Mouse (Mus musculus): ENCODE results near the gene Nkapd1.
A peak's percentile ranks its signal among the peaks of the same experiment; 100 is the strongest.
"Not testable (repeated sequence)": the region's sequence is repeated elsewhere in the genome, so short reads cannot be mapped to it uniquely, and the experiment has no call there.

Gene Nkapd1

GRCm38 (mm10) chr9:50616766-50617603 is at the start of gene Nkapd1, which contains the start of gene Pih1d2:
Gene Nkapd1 (minus strand): TSS chr9:50617464.
Gene Pih1d2 (plus strand): TSS chr9:50617321.
- DNase-seq, result peak; percentile 91 to 94

GRCm38 (mm10) chr9:50666442-50666841 is 49.2 kb upstream of the Nkapd1 start:
- no peak for DNase-seq

GRCm38 (mm10) chr9:50664826-50665225 is 47.6 kb upstream of the Nkapd1 start:
- no peak for DNase-seq

DNA sequence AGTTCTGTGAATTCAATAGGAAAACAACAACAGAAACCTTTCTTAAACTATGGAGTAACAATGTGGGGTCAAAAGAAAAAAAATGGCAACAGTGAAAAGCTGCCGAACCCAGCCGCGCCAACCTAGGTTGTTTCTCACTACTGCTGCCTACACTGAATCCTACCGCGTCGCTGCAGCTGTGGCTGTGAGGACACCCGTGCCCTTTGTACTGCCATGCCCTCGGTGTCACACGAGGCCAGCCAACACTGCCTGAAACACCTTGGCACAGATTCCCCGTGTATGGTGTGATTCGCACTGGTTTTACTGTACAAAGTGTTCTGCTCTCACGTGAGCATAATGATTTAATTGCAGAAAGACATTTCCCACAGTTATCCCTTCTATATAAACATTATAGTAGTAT is 43.2 kb upstream of the Nkapd1 start:
- DNase-seq, result peak; percentile 18 to 28

DNA sequence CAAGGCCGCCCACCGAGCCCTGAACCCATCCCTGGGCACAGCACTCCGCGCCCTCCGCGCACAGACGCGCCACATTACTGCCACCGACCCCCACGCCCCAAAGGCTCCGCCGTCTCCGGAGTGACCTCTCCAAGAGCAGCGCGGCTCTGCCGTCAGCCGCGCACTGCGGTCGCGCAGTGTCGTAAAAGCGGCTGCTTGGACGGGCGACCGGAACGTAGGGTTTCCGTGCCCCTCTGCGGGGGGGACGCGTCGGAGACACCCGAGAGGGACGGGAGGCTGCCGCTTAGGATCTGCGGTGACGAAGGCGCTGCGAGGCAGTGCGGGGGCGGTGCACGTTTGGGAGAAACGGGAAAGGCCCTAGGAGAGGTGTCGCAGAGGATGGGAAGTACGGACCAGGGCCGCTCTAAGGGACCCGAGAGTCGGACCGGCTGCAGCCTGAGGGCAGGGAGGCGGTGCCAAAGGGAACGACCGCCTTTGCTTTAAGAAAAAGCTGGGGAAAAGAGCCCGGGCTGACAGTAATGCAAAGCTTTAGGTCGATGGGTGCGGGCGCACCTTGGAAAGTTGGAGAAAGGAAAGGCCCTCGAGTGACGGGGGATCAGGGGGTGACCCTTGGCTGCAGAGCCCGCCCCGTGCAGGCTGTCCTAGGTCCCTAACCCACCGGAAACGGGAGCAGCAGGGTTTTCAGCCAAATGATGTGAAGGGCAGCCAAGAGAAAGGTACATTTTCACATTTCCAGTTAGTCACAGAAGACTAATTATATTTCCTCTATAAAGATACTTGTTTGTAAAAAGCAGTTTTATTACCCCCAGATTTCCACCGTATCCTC is 42.3 kb upstream of the Nkapd1 start, which contains the start of gene Dlat:
Gene Dlat, minus strand, starts transcription at position 389 of the 826 bp plus-strand sequence.
- peak; percentile 89 to 92 for DNase-seq

DNA sequence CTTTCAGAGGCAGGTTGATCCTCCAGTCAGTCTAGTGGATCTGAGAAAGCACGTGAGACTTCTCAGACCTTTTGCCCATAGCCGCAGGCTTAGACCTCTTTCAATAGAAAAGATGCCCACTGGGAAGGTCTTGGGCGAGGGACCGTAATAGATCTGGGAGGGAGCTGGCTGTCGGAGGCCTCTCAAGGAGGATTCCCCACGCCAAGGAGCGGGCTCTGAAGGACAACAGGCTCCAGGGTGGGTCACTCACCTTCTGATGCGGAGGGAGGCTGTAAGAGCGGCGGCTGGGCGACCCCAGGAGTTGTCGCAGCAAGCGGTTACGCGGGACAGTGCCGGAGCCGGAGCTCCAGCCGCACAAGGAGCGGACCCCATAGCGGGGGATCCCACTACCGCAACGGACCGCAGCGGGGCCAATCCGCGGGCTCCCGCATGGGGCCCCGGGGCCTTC is 41.7 kb upstream of the Nkapd1 start:
- no peak for DNase-seq

GRCm38 (mm10) chr9:50658391-50658790 is 41.1 kb upstream of the Nkapd1 start:
- no peak for DNase-seq

DNA sequence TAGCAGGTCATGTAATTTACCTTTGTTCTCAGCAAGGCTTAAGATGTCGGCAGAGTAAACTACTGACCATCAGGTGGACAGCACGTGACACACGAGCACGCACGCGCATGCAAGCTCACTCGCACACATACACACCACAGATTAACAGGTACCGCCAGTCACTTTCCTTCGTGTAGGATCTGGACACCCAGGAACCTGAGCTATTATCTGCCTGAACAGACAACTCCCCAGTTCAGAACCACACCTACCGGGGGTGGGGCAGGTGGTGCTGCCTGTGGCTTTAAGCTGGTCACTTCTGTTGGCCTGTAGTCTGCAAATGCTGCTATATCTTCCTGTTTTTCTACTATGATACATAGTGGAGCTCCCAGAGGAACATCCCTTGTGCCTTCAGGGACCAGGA is 33.2 kb upstream of the Nkapd1 start:
- DNase-seq, result no peak

- no peak for DNase-seq
Measured at GRCm38 (mm10) chr9:50646826-50647370, 29.6 kb upstream of the Nkapd1 start.

GRCm38 (mm10) chr9:50634270-50634669 is 17.0 kb upstream of the Nkapd1 start:
- DNase-seq, result no peak

GRCm38 (mm10) chr9:50633059-50633458 is 15.8 kb upstream of the Nkapd1 start:
- no peak for DNase-seq

DNA sequence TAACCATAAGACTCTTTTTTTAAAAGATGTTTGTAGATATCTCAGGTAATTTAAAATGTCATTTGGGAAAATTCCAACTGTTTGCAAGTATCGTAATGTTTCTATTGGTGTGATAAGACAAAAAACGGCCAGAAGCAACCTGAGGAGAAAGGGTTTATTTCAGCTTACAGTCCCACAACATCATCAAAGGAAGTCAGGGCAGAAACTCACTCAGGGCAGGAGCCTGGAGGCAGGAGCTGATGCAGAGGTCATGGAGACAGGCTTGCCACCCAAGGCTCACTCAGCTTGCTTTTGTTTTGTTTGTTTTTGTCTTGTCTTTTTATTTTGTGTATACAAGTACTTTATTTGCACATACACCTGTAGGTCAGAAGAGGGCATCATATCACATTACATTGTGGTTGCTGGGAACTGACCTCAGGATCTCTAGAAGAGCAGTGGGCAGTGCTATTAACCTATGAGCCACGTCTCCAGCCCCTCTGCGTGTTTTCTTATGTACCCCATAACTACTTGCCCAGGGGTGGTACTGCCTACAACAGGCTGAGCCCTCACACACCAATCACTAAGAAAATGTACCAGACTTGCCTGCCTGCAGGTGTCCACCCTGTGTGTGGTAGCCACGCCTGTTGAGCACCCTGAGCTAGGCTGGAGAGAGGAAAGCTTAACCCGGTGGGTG is 14.9 kb upstream of the Nkapd1 start:
- DNase-seq, result no peak

GRCm38 (mm10) chr9:50630903-50631302 is 13.6 kb upstream of the Nkapd1 start:
- DNase-seq, result not testable (repeated sequence)

DNA sequence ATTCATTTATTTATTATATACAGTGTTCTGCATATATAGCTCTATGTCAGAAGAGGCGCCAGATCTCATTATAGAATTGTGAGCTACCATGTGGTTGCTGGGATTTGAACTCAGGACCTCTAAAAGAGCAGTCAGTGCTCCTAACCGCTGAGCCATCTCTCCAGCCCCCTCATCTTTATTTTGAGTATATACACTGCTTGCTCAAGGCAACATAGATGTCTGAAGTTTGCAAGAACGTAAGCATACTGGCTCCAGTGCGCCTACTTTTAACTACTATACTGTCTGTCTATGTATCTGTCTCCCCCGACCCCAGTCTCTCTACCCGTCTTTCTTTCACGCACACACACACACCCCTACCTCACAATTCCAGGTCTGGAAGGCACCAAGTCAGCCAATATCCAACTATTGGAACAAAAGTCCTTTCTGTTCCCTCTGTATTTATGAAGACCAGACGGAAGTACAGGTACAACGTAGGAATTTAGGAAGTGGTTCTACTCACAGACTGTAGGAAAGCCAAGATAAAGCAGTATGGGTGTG is 598 bp upstream of the Nkapd1 start:
- DNase-seq, result no peak

DNA sequence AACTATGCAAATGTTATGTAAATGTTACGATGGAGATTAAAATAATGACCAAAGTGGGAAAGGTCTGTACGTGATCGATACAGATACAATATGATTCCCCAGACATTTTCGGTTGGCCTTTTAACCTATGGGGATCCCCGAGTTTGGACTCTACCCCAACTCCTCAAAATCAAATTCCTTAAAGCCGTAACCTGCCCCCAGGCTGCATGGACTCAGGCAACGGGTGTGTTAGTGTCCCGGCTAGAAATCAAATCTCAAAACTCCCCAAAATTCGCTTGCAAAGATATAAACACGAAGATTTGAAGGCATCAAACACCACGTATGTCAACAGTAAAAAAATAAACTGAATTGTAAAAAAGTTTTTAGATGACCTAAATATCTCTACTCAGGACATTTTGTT is 1.1 kb downstream of the Nkapd1 start:
- no peak for DNase-seq

- DNase-seq, result no peak
Measured at GRCm38 (mm10) chr9:50612115-50612514, 5.1 kb downstream of the Nkapd1 start.

DNA sequence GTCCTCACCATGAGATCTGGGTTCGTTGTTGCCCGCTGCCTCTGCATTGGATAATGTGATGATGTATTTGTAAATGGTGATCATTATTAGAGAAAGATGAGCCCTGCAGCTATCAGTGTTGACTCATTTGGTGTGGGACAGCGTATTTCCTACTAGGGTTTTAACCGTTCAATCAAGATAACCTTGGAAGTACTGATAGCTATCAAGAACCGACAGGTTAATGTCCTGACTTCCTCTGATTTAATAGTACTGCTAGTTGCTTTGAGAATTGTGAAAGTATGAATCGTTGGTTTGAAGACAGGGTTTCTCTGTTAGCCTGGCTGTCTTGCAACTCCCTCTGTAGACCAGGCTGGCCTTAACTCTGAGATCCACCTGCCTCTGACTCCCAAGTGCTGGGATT is 12.9 kb downstream of the Nkapd1 start:
- no peak for DNase-seq

- no peak for DNase-seq
Measured at GRCm38 (mm10) chr9:50603998-50604324, 13.3 kb downstream of the Nkapd1 start.

DNA sequence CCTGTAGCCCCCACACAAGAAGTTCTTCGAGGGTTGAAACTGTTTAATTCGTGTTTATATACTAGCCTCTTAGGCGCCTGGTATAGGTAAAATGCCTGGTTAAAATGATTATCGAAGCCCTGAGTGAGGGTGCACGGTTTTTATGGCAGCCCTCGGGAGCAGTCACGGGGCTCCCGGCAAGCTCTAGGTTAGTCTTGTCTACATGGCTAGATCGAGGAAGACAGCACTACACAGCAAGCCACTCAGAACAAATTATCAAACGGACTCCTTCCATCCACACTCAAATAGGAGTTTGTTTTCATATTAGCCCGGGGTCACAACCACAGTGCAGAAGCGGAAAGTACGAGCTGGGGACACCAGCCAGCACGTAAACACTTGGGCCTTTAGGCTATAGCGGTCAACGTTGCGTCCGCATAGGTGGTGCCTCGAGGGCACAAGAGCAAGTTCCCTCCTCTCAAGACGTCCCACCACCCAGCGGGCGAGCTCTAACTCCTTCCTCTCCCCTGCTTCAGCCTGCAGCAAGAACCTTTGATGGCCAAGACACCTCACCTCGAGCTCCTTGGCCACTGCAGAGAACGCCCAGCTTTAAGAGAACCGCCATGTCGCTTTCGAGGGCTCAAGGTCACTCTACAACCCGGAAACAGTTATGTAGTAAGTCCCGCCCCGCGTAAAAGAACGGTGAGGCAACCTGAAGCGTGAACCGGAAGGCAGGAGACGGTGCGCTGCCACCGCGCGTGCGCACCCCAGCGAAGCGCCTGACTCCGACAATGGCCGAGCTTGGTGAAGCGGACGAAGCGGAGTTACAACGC is 13.9 kb downstream of the Nkapd1 start, which contains the start of the genes Sdhd and Timm8b:
Gene Sdhd, minus strand, starts transcription at position 624 of the 809 bp plus-strand sequence.
Gene Timm8b, plus strand, starts transcription at position 722 of the 809 bp plus-strand sequence.
- peak; percentile 95 to 96 for DNase-seq

DNA sequence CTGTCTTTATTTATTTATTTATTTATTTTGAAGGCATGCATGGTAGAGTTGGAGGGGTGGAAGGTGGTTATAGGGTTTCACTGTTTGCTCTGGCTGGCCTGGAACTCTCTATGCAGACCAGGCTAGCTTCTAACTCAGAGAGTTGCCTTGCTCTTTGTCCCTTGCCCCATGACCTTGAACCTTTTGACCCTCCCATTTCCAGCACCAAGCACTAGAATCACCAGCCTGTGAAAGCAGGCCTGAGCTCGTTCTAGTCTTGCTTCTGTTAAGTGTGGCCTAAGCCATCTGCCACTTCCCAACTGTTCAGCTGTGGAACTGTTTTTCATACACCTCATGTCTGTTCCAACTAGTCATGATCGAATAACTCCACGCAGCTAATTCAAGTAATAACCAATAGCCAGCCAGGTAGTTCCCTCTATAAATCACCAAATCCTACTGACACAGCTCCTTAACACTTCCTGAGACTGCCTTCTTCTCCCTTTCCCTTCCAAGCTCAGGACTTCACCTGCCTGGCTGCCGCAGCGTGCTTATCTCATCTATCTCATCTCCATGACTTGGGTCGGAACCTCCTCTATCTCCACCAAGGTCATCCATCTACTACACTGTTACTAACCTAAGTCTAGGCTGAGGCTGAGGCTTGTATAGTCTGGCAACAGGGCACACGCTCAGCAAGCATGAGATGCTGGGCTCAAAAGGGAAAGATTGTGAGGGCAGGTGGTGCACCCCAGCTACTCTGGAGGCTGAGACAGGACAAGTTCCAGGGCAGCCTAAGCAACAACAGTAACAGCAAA is 15.0 kb downstream of the Nkapd1 start:
- no peak for DNase-seq

GRCm38 (mm10) chr9:50601536-50601935 is 15.7 kb downstream of the Nkapd1 start:
- DNase-seq, result no peak
